Mouse (Mus musculus) erythroblast, embryonic 14.5 days (primary cell): Measurements from ENCODE around the gene Fam227b. TPM values are rescaled to one million over a fixed set of nuclear protein-coding genes. Genes with fewer than 3 reads are reported as not detected.

ENCODE experiments used
- H3K27me3 ChIP-seq: 2 replicates; pipeline ENCODE4 v1.6.1; 2012; ENCODE audit warnings: inconsistent platforms; ENCODE audit not compliant: control insufficient read depth
- H3K36me3 ChIP-seq: 2 replicates; pipeline ENCODE4 v1.6.1; 2012; ENCODE audit warnings: mild to moderate bottlenecking, inconsistent platforms; ENCODE audit not compliant: control insufficient read depth
- H3K4me1 ChIP-seq: 2 replicates; pipeline ENCODE4 v1.6.1; 2012; ENCODE audit warnings: inconsistent platforms; ENCODE audit not compliant: control insufficient read depth
- H3K4me3 ChIP-seq: replicated peaks from 2 replicates; pipeline ENCODE3; 2012; ENCODE audit warnings: moderate library complexity, mild to moderate bottlenecking, inconsistent platforms
- H3K9me3 ChIP-seq: 2 replicates; pipeline ENCODE4 v1.6.1; 2012; ENCODE audit warnings: low read length, inconsistent platforms, mixed read lengths; ENCODE audit not compliant: control insufficient read depth
- GATA1 ChIP-seq: IDR thresholded peaks from 2 replicates; pipeline ENCODE4 v1.6.1; 2012; ENCODE audit warnings: low read length, inconsistent platforms, mixed read lengths
- TAL1 ChIP-seq: IDR thresholded peaks from 3 replicates; pipeline ENCODE4 v1.6.1; 2012; ENCODE audit warnings: low read length, inconsistent platforms, mixed read lengths
- polyA plus RNA-seq: library from polyadenylated mRNA; stranded (reverse); fragments of >175 nt; gene quantifications from 2 replicates; pipeline ENCODE4 v1.2.3, GENCODE M21; 2012

The Fam227b gene
- polyA plus RNA-seq: not detected in 2 replicates

- H3K36me3 ChIP-seq: peaks cover 27% of the 10 kb centered on the region
- H3K4me3 ChIP-seq: peak within 1 kb of the TSS; percentile 78
- H3K9me3 ChIP-seq: no peaks in the 10 kb centered on the region
- no peaks in the 10 kb centered on the region for H3K27me3 ChIP-seq
- no peak for TF ChIP-seq TAL1
- H3K4me1 ChIP-seq: peaks cover 34% of the 10 kb centered on the region
Measured at GRCm38 (mm10) chr2:126151855-126152571, at the start of gene Fam227b, which contains the start of gene Dtwd1. TSS of gene Fam227b (minus strand) at chr2:126152004. TSS of gene Dtwd1 (plus strand) at chr2:126152141.

- no peak overlapping the region for H3K4me3 ChIP-seq
Measured at GRCm38 (mm10) chr2:126198971-126199370, 47.2 kb upstream of the Fam227b start.

GRCm38 (mm10) chr2:126195631-126196356, 44.0 kb upstream of the Fam227b start:
- H3K36me3 ChIP-seq: no peaks in the 10 kb centered on the region
- H3K4me3 ChIP-seq: no peak overlapping the region
- H3K27me3 ChIP-seq: no peaks in the 10 kb centered on the region
- peaks cover 5% of the 10 kb centered on the region for H3K4me1 ChIP-seq
- no peaks in the 10 kb centered on the region for H3K9me3 ChIP-seq
- no peak for TF ChIP-seq GATA1

More at GRCm38 (mm10) chr2:126198971-126199370, 47.2 kb upstream of the Fam227b start:
- H3K27me3 ChIP-seq: no peaks in the 10 kb centered on the region
- no peaks in the 10 kb centered on the region for H3K36me3 ChIP-seq
- H3K4me1 ChIP-seq: no peaks in the 10 kb centered on the region
- TF ChIP-seq GATA1: no peak
- no peak for TF ChIP-seq TAL1
- no peaks in the 10 kb centered on the region for H3K9me3 ChIP-seq

- TF ChIP-seq TAL1 (no peak), GATA1 (no peak)
- Histone ChIP-seq H3K4me1 (peaks cover 5% of the 10 kb centered on the region), H3K9me3 (no peaks in the 10 kb centered on the region), H3K27me3 (no peaks in the 10 kb centered on the region), H3K4me3 (no peak overlapping the region), H3K36me3 (no peaks in the 10 kb centered on the region)
Measured at GRCm38 (mm10) chr2:126192129-126192528, 40.3 kb upstream of the Fam227b start.

GRCm38 (mm10) chr2:126191306-126191705, 39.5 kb upstream of the Fam227b start:
- Histone ChIP-seq H3K27me3 (no peaks in the 10 kb centered on the region), H3K4me3 (no peak overlapping the region), H3K9me3 (no peaks in the 10 kb centered on the region), H3K4me1 (peaks cover 5% of the 10 kb centered on the region), H3K36me3 (no peaks in the 10 kb centered on the region)
- no peak for TF ChIP-seq GATA1
- no peak for TF ChIP-seq TAL1

GRCm38 (mm10) chr2:126171427-126171826, 19.6 kb upstream of the Fam227b start:
- H3K9me3 ChIP-seq: no peaks in the 10 kb centered on the region
- TF ChIP-seq GATA1 (no peak), TAL1 (no peak)
- H3K27me3 ChIP-seq: no peaks in the 10 kb centered on the region
- peaks cover 18% of the 10 kb centered on the region for H3K4me1 ChIP-seq
- peaks cover 26% of the 10 kb centered on the region for H3K36me3 ChIP-seq
- no peak overlapping the region for H3K4me3 ChIP-seq

- H3K27me3 ChIP-seq: no peaks in the 10 kb centered on the region
- TF ChIP-seq TAL1 (no peak), GATA1 (no peak)
- peaks cover 49% of the 10 kb centered on the region for H3K4me1 ChIP-seq
- H3K9me3 ChIP-seq: peaks cover 4% of the 10 kb centered on the region
- peak overlapping the region; percentile 40 for H3K4me3 ChIP-seq
- peaks cover 66% of the 10 kb centered on the region for H3K36me3 ChIP-seq
Measured at GRCm38 (mm10) chr2:126166848-126167617, 15.2 kb upstream of the Fam227b start.

GRCm38 (mm10) chr2:126166335-126166734, 14.5 kb upstream of the Fam227b start:
- Histone ChIP-seq H3K36me3 (peaks cover 73% of the 10 kb centered on the region), H3K4me1 (peaks cover 46% of the 10 kb centered on the region), H3K4me3 (peak overlapping the region; percentile 40)

More at GRCm38 (mm10) chr2:126166335-126166734, 14.5 kb upstream of the Fam227b start:
- Histone ChIP-seq H3K9me3 (peaks cover 4% of the 10 kb centered on the region), H3K27me3 (no peaks in the 10 kb centered on the region)
- no peak for TF ChIP-seq TAL1
- TF ChIP-seq GATA1: no peak
